Comparison of ENCODE assay signal across 14 mouse cellular contexts in the genomic region with DNA sequence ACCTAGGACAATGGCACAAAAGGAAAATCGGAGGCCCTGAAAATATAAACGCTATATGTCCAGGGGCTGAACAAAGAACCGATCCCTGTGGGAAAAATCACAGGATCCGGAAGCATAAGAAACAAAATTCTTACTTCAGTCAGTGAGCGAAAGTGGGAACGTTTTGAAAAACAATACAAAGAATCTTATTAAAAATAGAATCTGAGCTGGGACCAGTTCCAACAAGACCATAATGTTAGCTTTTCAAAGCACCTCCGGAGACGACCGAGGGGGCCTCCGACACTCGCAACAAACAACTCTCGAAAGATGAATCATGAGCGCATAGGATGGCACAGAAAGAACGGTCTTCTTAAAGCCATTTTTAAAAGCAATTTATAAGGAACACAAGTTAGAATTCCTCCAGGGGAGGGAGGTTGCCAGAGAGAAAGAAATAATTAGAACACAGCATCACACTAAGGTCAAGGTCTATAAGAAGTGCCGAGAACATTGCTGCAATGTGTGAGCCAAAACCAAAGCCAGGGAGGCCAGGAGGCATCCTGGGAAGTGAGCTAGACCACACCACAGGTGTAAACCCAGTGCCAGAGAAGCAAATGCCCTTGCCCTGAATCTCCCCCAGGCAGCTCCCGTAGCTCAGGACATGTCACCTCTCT. TPM values are rescaled to one million over a fixed set of nuclear protein-coding genes. Genes with fewer than 3 reads are reported as not detected.
A peak's percentile ranks its signal among the peaks of the same experiment; 100 is the strongest.
DNase-seq lines count a peak whose midpoint lies in the region; ATAC-seq and TF ChIP-seq lines count a peak whose summit lies in the region.
"Had no signal": no experiment of that assay in that cellular context is flagged by ENCODE, and none has a peak within 500 bp of the region (broad histone marks: within the 10 kb centered on the region; RNA-seq: fewer than 3 reads in every experiment).

No protein-coding gene starts in this region.

- H3K4me3 ChIP-seq in hindbrain, embryonic 13.5 days: no peak overlapping the region
- H3K4me3 ChIP-seq in hindbrain, embryonic 12.5 days: no peak overlapping the region
- H3K4me3 ChIP-seq in lung, embryonic 16.5 days (ENCODE audit: low read length): no peak overlapping the region
- no peak overlapping the region for H3K4me3 ChIP-seq in lung, adult 2 months (replicated peaks; ENCODE audit: extremely low read depth, low read depth, low read length)
- no peak overlapping the region for H3K4me3 ChIP-seq in stomach, embryonic 15.5 days (replicated peaks)
- H3K4me3 ChIP-seq: heart, embryonic 12.5 days had no signal

- H3K9me3 ChIP-seq in hindbrain, embryonic 13.5 days: no peaks in the 10 kb centered on the region; the same call in 1 of the 2 replicates
- no peaks in the 10 kb centered on the region for H3K9me3 ChIP-seq in hindbrain, embryonic 12.5 days (replicated peaks)
- H3K9me3 ChIP-seq in lung, embryonic 16.5 days (ENCODE audit: control insufficient read depth, low read length): no peaks in the 10 kb centered on the region
- no peaks in the 10 kb centered on the region for H3K9me3 ChIP-seq in stomach, embryonic 15.5 days
- H3K9me3 ChIP-seq: G1E; heart, embryonic 12.5 days had no signal

- no peak for ATAC-seq in hindbrain, embryonic 13.5 days (ENCODE audit: low FRiP score)
- no peak for ATAC-seq in hindbrain, embryonic 12.5 days (ENCODE audit: low FRiP score)
- ATAC-seq in lung, embryonic 16.5 days (ENCODE audit: low read depth): no peak
- ATAC-seq in stomach, embryonic 15.5 days (ENCODE audit: insufficient read depth, low FRiP score, low read depth): no peak
- ATAC-seq: liver, postnatal 0 days; midbrain, embryonic 16.5 days had no signal

- no peaks in the 10 kb centered on the region for H3K36me3 ChIP-seq in hindbrain, embryonic 13.5 days
- H3K36me3 ChIP-seq in hindbrain, embryonic 12.5 days: no peaks in the 10 kb centered on the region; the same call in 1 of the 2 replicates
- no peaks in the 10 kb centered on the region for H3K36me3 ChIP-seq in lung, embryonic 16.5 days (ENCODE audit: control insufficient read depth, insufficient read depth, low read length)
- no peaks in the 10 kb centered on the region for H3K36me3 ChIP-seq in stomach, embryonic 15.5 days

- TF ChIP-seq CTCF in lung, adult 2 months (IDR thresholded peaks at IDR 0.05; ENCODE audit: insufficient read depth, low read length): no peak

- H3K4me1 ChIP-seq in hindbrain, embryonic 13.5 days (replicated peaks): peaks cover 41% of the 10 kb centered on the region
- peaks cover 27% of the 10 kb centered on the region for H3K4me1 ChIP-seq in hindbrain, embryonic 12.5 days
- peaks cover 25% of the 10 kb centered on the region for H3K4me1 ChIP-seq in lung, embryonic 16.5 days (replicated peaks; ENCODE audit: control insufficient read depth, insufficient read depth, low read length)
- peaks cover 7% of the 10 kb centered on the region; the same call in 1 of the 2 replicates for H3K4me1 ChIP-seq in lung, adult 2 months (ENCODE audit: control insufficient read depth, insufficient read depth, low read length)
- H3K4me1 ChIP-seq in stomach, embryonic 15.5 days: peaks cover 5% of the 10 kb centered on the region; the same call in 1 of the 2 replicates

- no peak for TF ChIP-seq POLR2A in lung, adult 2 months (IDR thresholded peaks at IDR 0.05; ENCODE audit: borderline replicate concordance, extremely low read depth, low read depth, low read length)

- DNase-seq in cerebellum, adult 11 months: peak; percentile 34
- DNase-seq in cerebellum, adult 9-10 months: no peak
- DNase-seq in lung, adult 2 months: no peak
- DNase-seq in embryo, embryonic 11 days: no peak
- DNase-seq: kidney, adult 8-10 months; liver, postnatal 0 days; right cerebral cortex, postnatal 14 days had no signal

- H3K27me3 ChIP-seq in hindbrain, embryonic 13.5 days: no peaks in the 10 kb centered on the region
- H3K27me3 ChIP-seq in hindbrain, embryonic 12.5 days: no peaks in the 10 kb centered on the region
- H3K27me3 ChIP-seq in lung, embryonic 16.5 days (ENCODE audit: control insufficient read depth, insufficient read depth, low read depth, low read length): no peaks in the 10 kb centered on the region
- no peaks in the 10 kb centered on the region for H3K27me3 ChIP-seq in stomach, embryonic 15.5 days (replicated peaks)
- H3K27me3 ChIP-seq: heart, embryonic 12.5 days had no signal

- 0 out of 2 replicates have a peak overlapping the region, but pooled peaks have one; percentile 45 for H3K27ac ChIP-seq in hindbrain, embryonic 13.5 days
- no peak overlapping the region for H3K27ac ChIP-seq in hindbrain, embryonic 12.5 days
- H3K27ac ChIP-seq in lung, embryonic 16.5 days (ENCODE audit: low read length): 0 out of 2 replicates have a peak overlapping the region, but pooled peaks have one; percentile 4
- H3K27ac ChIP-seq in stomach, embryonic 15.5 days: 0 out of 2 replicates have a peak overlapping the region, but pooled peaks have one; percentile 24

- H3K4me2 ChIP-seq in hindbrain, embryonic 13.5 days: no peak overlapping the region
- no peak overlapping the region for H3K4me2 ChIP-seq in hindbrain, embryonic 12.5 days (replicated peaks)
- H3K4me2 ChIP-seq in lung, embryonic 16.5 days (ENCODE audit: low read depth, low read length): no peak overlapping the region
- no peak overlapping the region for H3K4me2 ChIP-seq in stomach, embryonic 15.5 days
- H3K4me2 ChIP-seq: heart, embryonic 12.5 days had no signal

- H3K9ac ChIP-seq in hindbrain, embryonic 13.5 days: no peak overlapping the region
- no peak overlapping the region for H3K9ac ChIP-seq in hindbrain, embryonic 12.5 days
- H3K9ac ChIP-seq in lung, embryonic 16.5 days (ENCODE audit: low read length): no peak overlapping the region
- no peak overlapping the region for H3K9ac ChIP-seq in stomach, embryonic 15.5 days
- H3K9ac ChIP-seq: heart, embryonic 12.5 days; liver, postnatal 0 days had no signal

- 83% methylated on average over 16 of the region's 16 CpGs for WGBS in hindbrain, embryonic 13.5 days
- WGBS in hindbrain, embryonic 12.5 days: 90% methylated on average over 16 of the region's 16 CpGs
- WGBS in lung, embryonic 16.5 days: 36% methylated on average over 16 of the region's 16 CpGs
- 33% methylated on average over 16 of the region's 16 CpGs for WGBS in lung, adult 2 months
- WGBS in stomach, embryonic 15.5 days: 53% methylated on average over 16 of the region's 16 CpGs

RNA-seq across cellular contexts. Expression of gene Usp46, which starts 19.3 kb away (rescaled TPM):
- 30.4 and 33.0 TPM in 2 replicates for polyA plus RNA-seq in hindbrain, embryonic 13.5 days (2015; fragmentation: Nextera tagmentation; extraction: Ambion mirVana)
- polyA plus RNA-seq in hindbrain, embryonic 12.5 days (2016; fragmentation: Nextera tagmentation; extraction: Ambion mirVana): 36.9 and 44.9 TPM in 2 replicates
- polyA plus RNA-seq in lung, embryonic 16.5 days (2015; fragmentation: Nextera tagmentation; extraction: Ambion mirVana): 50.7 and 52.3 TPM in 2 replicates
- 7.4 and 14.9 TPM in 2 replicates for polyA plus RNA-seq in lung, adult 2 months (2012; rRNA removed)
- 27.4 and 27.7 TPM in 2 replicates for polyA plus RNA-seq in stomach, embryonic 15.5 days (2015; fragmentation: Nextera tagmentation; extraction: Ambion mirVana)
